Mouse (Mus musculus): ENCODE data around the gene Wdr62. TPM values are rescaled to one million over a fixed set of nuclear protein-coding genes. Genes with fewer than 3 reads are reported as not detected.
A peak's percentile ranks its signal among the peaks of the same experiment; 100 is the strongest.

The Wdr62 gene
- total and polyA plus RNA-seq, 2 experiments from 2014 or later = 2.7 to 3.2 TPM

DNA sequence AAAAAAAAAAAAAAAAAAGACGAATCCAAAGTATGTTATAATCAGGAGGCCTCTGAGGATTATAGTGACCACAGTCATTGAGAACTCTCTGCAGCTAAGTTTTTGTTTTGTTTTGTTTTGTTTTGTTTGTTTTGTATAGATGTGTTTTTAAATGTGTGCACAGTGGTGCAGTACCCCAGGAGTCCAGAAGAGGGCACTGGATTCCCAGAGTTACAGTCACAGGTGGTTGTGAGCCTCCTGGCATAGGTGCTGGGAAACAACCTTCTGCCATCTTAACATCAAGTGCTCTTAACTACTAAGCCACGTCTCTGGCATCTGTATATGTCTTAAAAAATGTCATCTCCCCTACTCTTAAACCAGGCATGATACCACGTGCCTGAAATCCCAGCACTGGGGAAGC lies 20.7 kb upstream of the Wdr62 start:
- no peak; the same call in 1 of the 2 replicates for ATAC-seq
- 50% methylated on average over 3 of the region's 3 CpGs for WGBS
- no peaks in the 10 kb centered on the region for H3K9me3 ChIP-seq (ENCODE audit: low read length)
- no peaks in the 10 kb centered on the region for H3K4me1 ChIP-seq (ENCODE audit: insufficient read depth)
- no peak overlapping the region for H3K4me2 ChIP-seq (ENCODE audit: low read depth)
- H3K9ac ChIP-seq = no peak overlapping the region
- TF ChIP-seq CTCF (IDR thresholded peaks at IDR 0.05; ENCODE audit: low read depth) = peak; percentile 73
- H3K36me3 ChIP-seq (ENCODE audit: insufficient read depth) = peaks cover 82% of the 10 kb centered on the region
- no peak overlapping the region for H3K4me3 ChIP-seq (ENCODE audit: low read depth, low read length)
- no peaks in the 10 kb centered on the region for H3K27me3 ChIP-seq (ENCODE audit: insufficient read depth, low read length)
- DNase-seq = peak; percentile 60
- H3K27ac ChIP-seq (ENCODE audit: low read depth, low read length) = no peak overlapping the region

DNA sequence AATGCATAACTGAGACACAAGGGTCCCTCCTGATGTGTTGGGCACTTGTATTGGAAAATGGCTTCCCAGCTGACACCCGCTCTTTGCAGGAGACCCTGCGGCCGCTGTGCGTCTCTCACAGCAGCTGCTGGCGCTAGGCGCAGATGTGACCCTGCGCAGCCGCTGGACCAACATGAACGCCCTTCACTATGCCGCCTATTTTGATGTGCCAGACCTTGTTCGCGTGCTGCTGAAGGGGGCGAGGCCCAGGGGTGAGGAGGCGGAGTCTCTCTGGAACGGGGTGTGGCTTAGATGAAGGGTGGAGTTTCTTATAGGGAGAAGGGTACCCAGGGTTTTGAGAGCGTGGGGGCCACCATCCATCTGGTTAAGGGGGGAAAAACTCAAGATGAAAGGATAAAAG lies 17.0 kb upstream of the Wdr62 start:
- DNase-seq (no peak), ATAC-seq (no peak)
- H3K9me3 ChIP-seq (ENCODE audit: low read length) = no peaks in the 10 kb centered on the region
- no peak overlapping the region for H3K27ac ChIP-seq (ENCODE audit: low read depth, low read length)
- H3K27me3 ChIP-seq (ENCODE audit: insufficient read depth, low read length) = no peaks in the 10 kb centered on the region
- 89% methylated on average over 16 of the region's 16 CpGs for WGBS
- H3K4me3 ChIP-seq (ENCODE audit: low read depth, low read length) = no peak overlapping the region
- H3K9ac ChIP-seq = no peak overlapping the region
- H3K4me1 ChIP-seq (ENCODE audit: insufficient read depth) = 0 out of 2 replicates have a peak, but pooled peaks cover 7% of the 10 kb centered on the region
- H3K4me2 ChIP-seq (ENCODE audit: low read depth) = no peak overlapping the region
- peaks cover 74% of the 10 kb centered on the region for H3K36me3 ChIP-seq (ENCODE audit: insufficient read depth)
- TF ChIP-seq CTCF (IDR thresholded peaks at IDR 0.05; ENCODE audit: low read depth) = no peak

DNA sequence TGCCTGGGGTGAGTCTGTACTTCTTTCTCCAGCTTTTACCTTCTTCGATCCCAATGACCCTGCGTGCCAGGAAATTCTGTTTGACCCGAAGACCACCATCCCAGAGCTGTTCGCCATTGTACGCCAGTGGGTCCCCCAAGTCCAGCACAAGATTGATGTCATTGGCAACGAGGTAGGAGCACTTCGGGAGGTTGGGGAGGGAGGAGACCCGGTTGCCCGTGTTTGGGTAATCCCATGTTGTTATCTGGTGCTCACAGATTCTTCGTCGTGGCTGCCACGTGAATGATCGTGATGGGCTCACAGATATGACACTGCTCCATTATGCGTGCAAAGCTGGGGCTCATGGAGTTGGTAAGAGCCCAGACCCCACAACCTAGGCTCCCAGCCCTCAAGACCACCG lies 16.6 kb upstream of the Wdr62 start:
- WGBS = 93% methylated on average over 15 of the region's 15 CpGs
- H3K9me3 ChIP-seq (ENCODE audit: low read length) = no peaks in the 10 kb centered on the region

DNA sequence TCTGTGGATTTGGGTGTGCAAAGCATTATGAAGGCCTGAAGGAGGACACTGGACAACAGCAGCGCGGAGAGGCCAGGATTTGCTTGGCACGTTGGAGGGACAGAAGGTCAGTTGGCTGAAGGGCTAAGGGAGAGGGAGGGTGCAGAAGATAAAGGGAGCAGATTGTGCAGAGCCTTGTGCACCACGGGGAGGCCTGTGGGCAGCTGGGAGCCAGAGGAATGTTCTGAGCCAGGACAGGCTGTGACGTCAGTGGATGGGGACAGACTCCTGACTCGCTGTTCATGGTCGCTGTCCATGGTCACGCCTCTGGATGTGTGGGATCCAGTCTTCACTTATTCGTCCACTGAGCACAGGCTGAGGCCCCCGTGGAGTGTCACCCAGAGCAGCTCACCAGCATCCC lies 14.9 kb upstream of the Wdr62 start:
- TF ChIP-seq CTCF (IDR thresholded peaks at IDR 0.05; ENCODE audit: low read depth) = no peak
- DNase-seq (no peak), ATAC-seq (no peak)
- H3K27me3 ChIP-seq (ENCODE audit: insufficient read depth, low read length) = no peaks in the 10 kb centered on the region
- H3K36me3 ChIP-seq (ENCODE audit: insufficient read depth) = peaks cover 60% of the 10 kb centered on the region
- H3K9me3 ChIP-seq (ENCODE audit: low read length) = no peaks in the 10 kb centered on the region
- no peak overlapping the region for H3K9ac ChIP-seq
- H3K4me1 ChIP-seq (ENCODE audit: insufficient read depth) = 0 out of 2 replicates have a peak, but pooled peaks cover 7% of the 10 kb centered on the region
- 74% methylated on average over 10 of the region's 10 CpGs for WGBS
- no peak overlapping the region for H3K4me2 ChIP-seq (ENCODE audit: low read depth)
- H3K4me3 ChIP-seq (ENCODE audit: low read depth, low read length) = no peak overlapping the region
- no peak overlapping the region for H3K27ac ChIP-seq (ENCODE audit: low read depth, low read length)

More for the DNA sequence above, 16.6 kb upstream of the Wdr62 start:
- no peak for DNase-seq
- H3K27me3 ChIP-seq (ENCODE audit: insufficient read depth, low read length) = no peaks in the 10 kb centered on the region
- no peak for ATAC-seq
- H3K9ac ChIP-seq = no peak overlapping the region
- 0 out of 2 replicates have a peak, but pooled peaks cover 7% of the 10 kb centered on the region for H3K4me1 ChIP-seq (ENCODE audit: insufficient read depth)
- no peak for TF ChIP-seq CTCF (IDR thresholded peaks at IDR 0.05; ENCODE audit: low read depth)
- peaks cover 70% of the 10 kb centered on the region for H3K36me3 ChIP-seq (ENCODE audit: insufficient read depth)
- no peak overlapping the region for H3K4me2 ChIP-seq (ENCODE audit: low read depth)
- no peak overlapping the region for H3K27ac ChIP-seq (ENCODE audit: low read depth, low read length)
- no peak overlapping the region for H3K4me3 ChIP-seq (ENCODE audit: low read depth, low read length)

DNA sequence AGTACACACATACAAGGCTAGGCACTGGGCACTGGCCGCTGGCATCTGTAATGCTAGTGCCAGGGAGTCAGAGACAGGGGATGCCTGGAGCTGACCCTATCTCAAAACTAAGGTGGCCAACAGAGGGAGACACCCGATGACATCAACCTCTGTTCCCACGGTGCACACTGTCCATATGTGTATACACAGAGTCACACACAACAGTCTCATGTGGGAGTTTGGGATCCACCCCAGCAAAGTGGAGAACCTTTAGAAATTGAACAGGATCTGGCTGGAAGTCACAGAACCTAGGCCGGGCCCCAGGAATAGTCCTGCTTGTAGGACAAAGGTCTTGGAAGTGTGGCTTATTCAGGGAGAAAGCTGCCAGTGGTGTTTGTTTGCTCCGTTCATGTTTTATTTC lies 14.1 kb upstream of the Wdr62 start:
- WGBS = 91% methylated on average over 5 of the region's 5 CpGs
- ATAC-seq (no peak), DNase-seq (no peak)
- 0 out of 2 replicates have a peak, but pooled peaks cover 7% of the 10 kb centered on the region for H3K4me1 ChIP-seq (ENCODE audit: insufficient read depth)
- TF ChIP-seq CTCF (IDR thresholded peaks at IDR 0.05; ENCODE audit: low read depth) = no peak
- H3K36me3 ChIP-seq (ENCODE audit: insufficient read depth) = peaks cover 52% of the 10 kb centered on the region
- 0 out of 2 replicates have a peak overlapping the region, but pooled peaks have one; percentile 5 for H3K4me2 ChIP-seq (ENCODE audit: low read depth)
- H3K9ac ChIP-seq = no peak overlapping the region
- H3K4me3 ChIP-seq (ENCODE audit: low read depth, low read length) = no peak overlapping the region
- H3K9me3 ChIP-seq (ENCODE audit: low read length) = no peaks in the 10 kb centered on the region
- no peaks in the 10 kb centered on the region for H3K27me3 ChIP-seq (ENCODE audit: insufficient read depth, low read length)
- no peak overlapping the region for H3K27ac ChIP-seq (ENCODE audit: low read depth, low read length)

DNA sequence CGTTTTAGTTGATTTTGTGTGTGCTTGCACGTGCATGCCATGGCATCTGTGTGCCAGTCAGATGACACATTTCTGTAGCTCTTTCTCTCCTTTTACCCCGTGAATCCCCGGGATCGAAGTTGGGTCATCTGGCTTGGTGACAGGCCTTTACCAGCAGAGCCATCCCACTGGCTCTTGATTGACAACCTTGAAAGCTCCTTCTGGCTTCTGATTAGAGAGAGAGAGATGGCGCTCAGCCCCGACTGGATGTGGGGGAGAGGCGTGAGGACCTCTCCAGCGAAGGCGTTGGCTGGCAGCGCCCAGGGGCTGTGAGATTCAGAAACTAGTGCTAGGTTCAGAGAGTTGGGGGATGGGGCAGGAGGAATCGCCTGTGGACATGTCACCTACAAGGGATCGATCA lies 13.6 kb upstream of the Wdr62 start:
- H3K4me3 ChIP-seq (ENCODE audit: low read depth, low read length) = 0 out of 2 replicates have a peak overlapping the region, but pooled peaks have one; percentile 9
- peak; percentile 16 for DNase-seq
- ATAC-seq = no peak
- peaks cover 47% of the 10 kb centered on the region for H3K36me3 ChIP-seq (ENCODE audit: insufficient read depth)
- H3K4me2 ChIP-seq (ENCODE audit: low read depth) = 0 out of 2 replicates have a peak overlapping the region, but pooled peaks have one; percentile 5
- TF ChIP-seq CTCF (IDR thresholded peaks at IDR 0.05; ENCODE audit: low read depth) = no peak
- 50% methylated on average over 13 of the region's 13 CpGs for WGBS
- no peaks in the 10 kb centered on the region for H3K27me3 ChIP-seq (ENCODE audit: insufficient read depth, low read length)
- H3K27ac ChIP-seq (ENCODE audit: low read depth, low read length) = no peak overlapping the region
- no peak overlapping the region for H3K9ac ChIP-seq
- H3K4me1 ChIP-seq (ENCODE audit: insufficient read depth) = 0 out of 2 replicates have a peak, but pooled peaks cover 7% of the 10 kb centered on the region
- H3K9me3 ChIP-seq (ENCODE audit: low read length) = no peaks in the 10 kb centered on the region

DNA sequence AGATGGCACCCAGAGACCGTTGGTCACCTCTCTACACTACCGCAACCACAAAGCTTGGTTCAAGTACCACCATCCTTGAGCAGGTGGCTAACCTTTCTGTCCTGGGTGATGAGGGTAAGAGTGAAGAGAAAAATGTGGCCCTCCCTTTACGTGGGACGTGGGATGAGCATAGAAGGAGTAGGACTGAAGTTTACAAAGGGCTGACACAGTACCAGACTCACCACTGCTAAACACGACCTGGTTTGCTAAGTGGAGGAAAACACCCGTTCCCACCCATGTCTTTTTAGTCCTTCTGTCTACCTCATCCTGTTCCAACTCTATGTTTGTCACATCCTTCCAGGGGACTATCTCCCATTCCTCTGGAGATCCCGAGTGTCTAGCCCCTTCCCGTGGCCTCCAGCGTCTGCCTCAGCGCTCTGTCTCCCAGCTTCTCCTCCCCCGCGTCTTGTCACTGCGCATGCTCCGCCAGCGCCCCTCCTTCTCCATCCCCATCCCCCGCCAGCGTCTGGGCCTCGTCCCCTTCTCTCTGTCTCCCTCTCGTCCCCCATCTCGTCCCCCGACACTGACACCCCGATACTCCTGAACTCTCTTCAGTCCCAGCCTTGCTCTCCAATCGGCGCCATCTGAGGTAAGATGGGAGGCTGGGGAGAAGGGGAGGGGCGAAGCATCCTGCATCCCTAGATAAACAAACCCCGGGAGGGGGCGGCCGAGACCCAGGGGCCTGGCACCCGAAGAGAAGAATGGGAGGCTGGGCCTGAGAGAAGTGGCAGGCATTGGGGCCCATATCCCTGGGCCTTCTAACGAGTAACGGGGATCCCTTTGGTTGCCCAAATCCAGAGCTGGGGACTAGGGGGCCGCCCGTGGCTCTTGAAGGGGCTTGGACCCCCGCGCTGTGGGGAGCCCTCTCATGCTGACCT lies 11.3 kb upstream of the Wdr62 start, which contains the start of gene Clip3:
Gene Clip3, plus strand, starts transcription at position 514 of the 917 bp plus-strand sequence.
- peak within 1 kb of the TSS; percentile 92 for H3K27ac ChIP-seq (ENCODE audit: low read depth, low read length)
- peak within 1 kb of the TSS; percentile 81 for H3K4me2 ChIP-seq (ENCODE audit: low read depth)
- whole genome bisulfite sequencing = 7% methylated on average over 35 of the region's 35 CpGs
- H3K9me3 ChIP-seq (ENCODE audit: low read length) = no peaks in the 10 kb centered on the region
- no peaks in the 10 kb centered on the region for H3K27me3 ChIP-seq (ENCODE audit: insufficient read depth, low read length)
- ATAC-seq (peak; percentile 92), DNase-seq (peak; percentile 94)
- peaks cover 24% of the 10 kb centered on the region for H3K36me3 ChIP-seq (ENCODE audit: insufficient read depth)
- 0 out of 2 replicates have a peak, but pooled peaks cover 7% of the 10 kb centered on the region for H3K4me1 ChIP-seq (ENCODE audit: insufficient read depth)
- peak; percentile 39; the same call in 1 of the 2 replicates for TF ChIP-seq CTCF (IDR thresholded peaks at IDR 0.05; ENCODE audit: low read depth)
- H3K4me3 ChIP-seq (ENCODE audit: low read depth, low read length) = peak within 1 kb of the TSS; percentile 74
- peak within 1 kb of the TSS; percentile 91 for H3K9ac ChIP-seq
